Mouse (Mus musculus) cerebellum, adult 9-11 months (tissue): ENCODE measurements around the gene Bcl2l15.
"Not testable (repeated sequence)": the region's sequence is repeated elsewhere in the genome, so short reads cannot be mapped to it uniquely, and the experiment has no call there.

Source experiments
- DNase-seq: peaks from one replicate; pipeline ENCODE4 v3.0.0; 2022

Bcl2l15 gene

GRCm38 (mm10) chr3:103832426-103832825 is at the start of gene Bcl2l15:
TSS of gene Bcl2l15 (plus strand) at chr3:103832601.
- no peak for DNase-seq

DNA sequence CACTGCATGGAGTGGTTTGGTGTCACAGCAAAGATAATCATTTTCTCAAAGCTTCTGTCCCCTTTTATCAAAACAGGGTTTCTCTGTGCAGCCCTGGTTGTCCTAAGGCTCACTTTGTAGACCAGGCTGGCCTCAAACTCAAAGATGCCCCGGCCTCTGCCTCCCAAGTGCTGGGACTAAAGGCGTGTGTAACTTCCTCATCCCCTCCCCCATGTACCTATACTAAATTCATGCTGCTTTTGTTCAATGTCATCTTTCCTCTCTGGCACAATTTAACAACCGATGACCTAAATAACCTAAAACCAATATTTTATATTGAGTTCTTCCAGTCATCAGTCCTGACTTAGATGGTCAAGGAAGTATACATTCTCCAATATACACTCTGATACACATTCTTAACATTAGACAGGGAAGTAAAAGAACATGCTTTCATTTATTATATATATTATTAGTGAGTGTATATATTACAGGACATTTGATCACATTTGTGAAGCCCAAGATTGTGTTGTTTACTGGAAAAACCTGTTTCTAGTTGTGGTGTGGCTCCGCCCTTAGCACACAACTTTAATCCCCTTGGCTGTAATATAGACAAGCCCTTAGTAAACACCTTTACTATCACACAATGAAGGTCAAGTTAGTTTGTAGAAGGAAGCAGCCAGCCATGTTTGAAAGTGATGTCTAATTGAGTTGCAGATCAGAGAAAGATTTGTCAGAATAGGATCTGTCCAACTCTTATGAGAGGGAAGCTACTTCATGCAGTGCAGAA is 49.4 kb upstream of the Bcl2l15 start:
- no peak for DNase-seq

- no peak for DNase-seq
Measured at GRCm38 (mm10) chr3:103787225-103787624, 45.2 kb upstream of the Bcl2l15 start.

DNA sequence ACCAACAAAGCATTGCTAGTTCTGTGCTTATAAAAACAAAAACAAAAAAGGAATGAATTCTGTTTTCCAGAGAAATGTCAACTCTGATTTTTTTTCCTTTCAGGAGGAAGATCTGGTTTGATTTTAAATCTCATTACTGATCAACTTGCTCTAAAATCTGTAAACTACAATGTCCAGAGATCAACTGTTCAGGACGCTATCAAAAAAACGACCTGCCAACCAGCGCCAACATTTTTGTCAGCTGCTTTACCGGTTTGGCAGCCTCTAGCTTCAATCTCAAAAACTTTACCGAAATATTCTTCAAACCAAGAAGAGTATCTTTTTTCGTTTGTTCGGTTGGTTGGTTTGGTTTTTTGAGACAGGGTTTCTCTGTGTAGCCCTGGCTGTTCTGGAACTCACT is 43.3 kb upstream of the Bcl2l15 start:
- no peak for DNase-seq

- peak; percentile 45 for DNase-seq
Measured at GRCm38 (mm10) chr3:103789891-103790345, 42.5 kb upstream of the Bcl2l15 start.

- DNase-seq: peak; percentile 56
Measured at GRCm38 (mm10) chr3:103790346-103791145, 41.9 kb upstream of the Bcl2l15 start.

- peak; percentile 96 for DNase-seq
Measured at GRCm38 (mm10) chr3:103791230-103792110, 40.9 kb upstream of the Bcl2l15 start, which contains the start of gene Hipk1. TSS of gene Hipk1 (minus strand) at chr3:103791563.

- not testable (repeated sequence) for DNase-seq
Measured at GRCm38 (mm10) chr3:103792111-103792406, 40.3 kb upstream of the Bcl2l15 start.

DNA sequence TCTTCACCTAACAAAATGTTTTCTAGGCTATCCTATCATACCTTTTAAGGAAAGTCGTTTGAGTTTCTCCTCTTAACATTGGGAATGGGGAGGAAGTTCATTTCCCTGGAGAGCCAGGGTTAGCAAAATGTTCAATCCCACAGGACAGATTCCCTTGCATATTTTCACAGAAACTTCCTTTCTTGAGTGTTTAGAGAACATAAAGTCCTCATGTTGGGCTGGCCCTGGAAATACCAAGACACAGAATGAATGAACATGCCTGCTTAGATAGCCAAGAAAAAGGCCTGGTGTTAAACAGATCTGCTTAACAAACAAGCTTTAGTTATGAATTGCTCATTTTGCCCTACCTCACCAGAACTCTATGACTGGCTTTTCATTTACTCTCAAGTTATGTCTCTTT is 39.8 kb upstream of the Bcl2l15 start:
- no peak for DNase-seq

GRCm38 (mm10) chr3:103796389-103796788 is 36.0 kb upstream of the Bcl2l15 start:
- DNase-seq: no peak

- no peak for DNase-seq
Measured at GRCm38 (mm10) chr3:103799507-103799906, 32.9 kb upstream of the Bcl2l15 start.

DNA sequence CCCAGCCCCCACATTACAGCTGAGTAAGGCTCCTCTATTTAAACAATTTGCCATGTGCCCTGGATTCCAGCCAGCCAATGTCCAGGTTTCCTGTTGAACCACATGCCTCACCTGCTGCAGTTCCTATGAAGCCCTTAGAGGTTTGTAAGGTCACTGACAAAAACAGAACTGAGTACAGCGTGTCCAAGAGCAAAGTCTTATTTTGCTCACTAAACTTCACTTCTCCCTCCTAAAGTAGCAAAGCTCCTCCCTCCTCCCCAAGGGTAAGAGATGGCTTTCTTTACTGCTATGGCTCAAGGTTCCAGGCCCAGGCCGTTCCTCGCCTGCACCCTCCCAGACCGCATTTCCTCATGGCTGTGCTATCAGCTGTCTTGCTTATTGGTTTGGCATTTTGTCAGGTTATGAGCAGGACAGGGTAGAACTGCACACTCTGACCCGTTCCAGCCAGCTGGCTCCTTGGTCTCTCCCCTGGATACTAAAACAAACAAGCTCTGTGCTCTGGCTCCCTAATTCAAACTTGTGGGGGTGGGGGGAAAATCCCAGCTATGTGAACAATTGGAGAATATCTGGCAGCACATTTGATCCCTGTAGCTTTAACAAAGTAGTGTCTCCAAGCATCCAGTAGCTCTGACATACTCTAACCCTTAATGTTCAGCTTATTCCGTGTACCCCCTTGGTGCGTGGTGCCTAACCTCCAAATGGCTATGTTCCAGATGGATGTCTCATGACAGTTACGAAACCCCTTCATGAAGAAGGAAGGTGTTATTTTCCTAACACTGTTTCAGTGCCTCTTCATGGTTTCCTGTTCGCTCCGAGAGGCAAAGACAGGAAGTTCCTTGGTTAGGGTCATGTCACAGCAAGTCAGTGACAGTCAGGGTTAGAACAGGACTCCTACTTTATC is 30.5 kb upstream of the Bcl2l15 start:
- peak; percentile 85 for DNase-seq

DNA sequence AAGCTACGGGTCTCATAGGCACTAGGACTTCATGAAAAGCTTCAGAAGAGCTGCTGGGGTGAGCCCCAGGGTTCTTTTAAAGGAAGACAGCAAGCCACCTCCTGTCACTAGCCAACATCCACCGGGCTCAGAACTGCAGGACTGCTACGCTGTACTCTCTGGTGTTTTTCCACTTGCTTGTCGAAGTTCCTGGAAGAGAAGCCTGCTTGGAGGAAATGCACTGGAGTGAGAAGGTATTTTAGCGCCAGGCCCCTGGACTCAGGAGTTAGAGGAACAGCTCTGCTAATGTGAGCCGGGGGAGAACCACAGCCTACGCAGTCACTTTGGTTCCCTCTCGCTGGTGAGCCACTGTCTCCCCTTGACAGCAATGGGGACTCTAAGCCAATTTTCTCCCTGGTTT is 29.5 kb upstream of the Bcl2l15 start:
- no peak for DNase-seq

GRCm38 (mm10) chr3:103805671-103806070 is 26.7 kb upstream of the Bcl2l15 start:
- no peak for DNase-seq

DNA sequence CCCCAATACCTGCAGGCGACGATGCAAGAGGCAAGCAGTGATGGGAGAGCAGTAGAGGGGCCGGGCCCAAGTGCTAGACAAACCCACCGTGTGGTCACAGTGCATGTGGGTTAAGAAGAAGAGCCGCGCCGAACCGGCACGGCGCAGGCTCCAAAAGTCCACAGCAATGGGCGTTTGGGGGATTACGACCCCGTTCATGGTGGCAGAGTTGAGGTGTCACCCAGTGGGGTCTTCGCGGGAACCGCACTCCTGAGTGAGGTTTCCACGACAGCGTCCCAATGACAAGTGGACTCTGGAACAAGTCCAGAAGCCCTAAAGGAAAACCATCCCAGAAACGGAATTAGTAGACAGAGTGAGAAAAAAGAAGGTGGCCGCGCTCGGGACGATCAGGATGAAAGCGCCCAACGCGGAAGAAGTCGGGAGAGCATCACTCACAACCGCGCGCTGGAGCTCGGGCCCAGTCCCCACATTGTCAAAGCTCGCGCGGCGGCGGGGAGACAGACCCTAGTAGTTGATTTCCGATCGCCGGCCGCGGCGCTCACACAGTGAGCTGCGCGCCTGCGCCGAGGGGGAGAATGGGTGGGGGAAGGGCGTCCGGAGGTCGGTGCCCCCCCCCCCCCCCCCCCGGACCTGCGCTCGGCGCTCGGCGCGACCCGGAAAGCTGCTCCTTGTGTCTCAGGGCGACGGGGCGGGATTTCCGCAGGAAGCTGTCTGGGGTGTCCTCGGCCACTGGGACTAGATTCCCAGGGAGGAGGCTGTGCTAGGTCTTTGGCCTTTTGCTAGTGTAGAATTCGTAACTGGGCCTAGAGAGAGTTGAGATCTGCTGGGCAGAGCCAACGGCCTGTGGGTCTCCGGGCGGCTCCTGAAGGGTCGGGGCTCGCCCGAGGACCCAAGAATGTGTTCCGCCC is 23.3 kb upstream of the Bcl2l15 start, which contains the start of the genes Dclre1b, Ap4b1 and Gm43064:
Dclre1b (minus strand) TSS at position 554 of the 908 bp plus-strand sequence.
Ap4b1 (plus strand) TSS at position 630 of the 908 bp plus-strand sequence.
Gm43064 (plus strand) TSS at position 683 of the 908 bp plus-strand sequence.
- peak; percentile 88 for DNase-seq

- no peak for DNase-seq
Measured at GRCm38 (mm10) chr3:103809799-103810150, 22.6 kb upstream of the Bcl2l15 start.

- no peak for DNase-seq
Measured at GRCm38 (mm10) chr3:103810967-103811366, 21.4 kb upstream of the Bcl2l15 start.

- DNase-seq: no peak
Measured at GRCm38 (mm10) chr3:103827548-103827947, 4.9 kb upstream of the Bcl2l15 start.

- DNase-seq: no peak
Measured at GRCm38 (mm10) chr3:103829036-103829435, 3.4 kb upstream of the Bcl2l15 start.

GRCm38 (mm10) chr3:103830681-103831080 is 1.7 kb upstream of the Bcl2l15 start:
- not testable (repeated sequence) for DNase-seq

DNA sequence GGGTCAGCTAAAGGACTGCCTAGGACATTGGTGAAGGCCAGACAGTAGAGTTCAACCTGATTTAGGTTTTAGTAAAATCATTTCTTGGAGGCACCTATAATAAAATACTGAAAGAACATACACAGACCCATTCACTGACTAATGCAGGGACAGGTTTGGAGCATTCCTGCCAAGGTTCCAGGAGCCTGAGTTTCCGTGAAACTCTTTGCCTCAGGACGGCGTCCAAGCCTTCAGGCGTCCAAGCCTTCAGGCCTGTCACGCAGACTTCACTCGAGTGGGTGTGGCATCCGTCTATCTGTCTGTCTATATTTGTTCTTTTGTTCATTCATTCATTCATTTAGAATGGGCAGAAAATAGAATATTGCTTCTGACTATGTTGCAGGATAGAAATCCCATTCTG is 1.3 kb upstream of the Bcl2l15 start:
- DNase-seq: peak; percentile 45
